Mouse (Mus musculus): ENCODE measurements at regions not wholly inside any gene's neighbourhood (a gene's known extent, or its start where the extent isn't known, plus 50 kb on each side); places are given as distances from the start of the nearest gene placed in this dataset.

DNA sequence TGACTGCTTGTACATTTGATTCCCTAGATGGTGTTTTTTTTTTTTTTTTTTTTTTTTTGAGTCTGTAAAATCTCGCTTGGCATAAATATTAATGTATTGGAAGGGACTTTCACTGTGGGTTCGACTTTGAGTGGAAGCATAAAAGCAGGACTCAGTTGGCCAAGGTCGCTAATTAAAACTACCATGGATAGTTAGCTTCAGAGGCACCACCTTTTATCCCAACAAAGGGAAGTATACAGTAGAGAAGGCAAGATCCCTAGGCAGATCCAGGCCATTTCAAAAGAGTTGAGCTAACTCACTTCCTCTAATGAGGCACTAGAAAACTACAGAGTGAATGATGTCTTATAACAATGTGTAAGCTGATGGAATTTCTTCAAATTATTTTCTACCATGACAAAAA, 369.5 kb upstream of the Gria1 start:
- TF ChIP-seq CTCF (IDR thresholded peaks at IDR 0.05; ENCODE audit: borderline replicate concordance, extremely low read depth, insufficient read depth, insufficient read length) (no peak), POLR2A (IDR thresholded peaks at IDR 0.05; ENCODE audit: borderline replicate concordance, extremely low read depth, insufficient read depth, insufficient read length, poor library complexity, severe bottlenecking) (no peak)
